Mouse (Mus musculus): Measurements from ENCODE around the gene Meis2. TPM values are rescaled to one million over a fixed set of nuclear protein-coding genes. Genes with fewer than 3 reads are reported as not detected.

Gene Meis2
- polyA plus RNA-seq (2015; fragmentation: Nextera tagmentation; extraction: Ambion mirVana): 30.1 and 32.0 TPM in 2 replicates

- peak within 1 kb of the TSS; percentile 90 for H3K4me2 ChIP-seq
- H3K36me3 ChIP-seq: 0 out of 2 replicates have a peak, but pooled peaks cover 5% of the 10 kb centered on the region
- ATAC-seq (ENCODE audit: extremely low read depth, insufficient number of reproducible peaks, low FRiP score, low TSS enrichment): peak; percentile 74
- under 1% methylated on average over 25 of the region's 37 CpGs for WGBS
- H3K27me3 ChIP-seq (replicated peaks): no peaks in the 10 kb centered on the region
- peaks cover 18% of the 10 kb centered on the region for H3K4me1 ChIP-seq
- peak within 1 kb of the TSS; percentile 92 for H3K4me3 ChIP-seq
- no peaks in the 10 kb centered on the region for H3K9me3 ChIP-seq
- peak within 1 kb of the TSS; percentile 100 for H3K9ac ChIP-seq
- H3K27ac ChIP-seq (replicated peaks): peak within 1 kb of the TSS; percentile 98
Observed at GRCm38 (mm10) chr2:116065570-116066005, at the start of gene Meis2. Gene Meis2, minus strand, starts transcription at chr2:116065839.

DNA sequence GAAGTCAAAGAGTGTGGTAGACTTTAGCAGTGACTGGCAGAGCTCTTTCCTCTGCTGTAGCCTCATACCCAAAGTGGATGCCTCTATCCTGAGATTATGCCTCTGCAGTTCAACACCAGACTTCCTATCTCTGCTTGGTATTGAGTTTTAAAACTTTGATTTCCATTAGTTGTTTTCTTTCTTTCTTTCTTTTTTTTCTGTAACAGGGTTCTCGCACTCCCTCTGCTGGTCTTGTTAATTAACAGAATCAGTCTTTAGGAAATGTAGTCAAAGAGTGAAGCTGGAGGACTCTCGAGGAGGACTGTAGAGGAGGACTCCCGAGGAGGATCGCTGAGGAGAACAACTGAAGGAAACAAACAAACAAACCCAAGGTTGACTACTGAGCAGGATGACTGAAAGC is 40.6 kb upstream of the Meis2 start:
- WGBS: 42% methylated on average over 4 of the region's 4 CpGs

DNA sequence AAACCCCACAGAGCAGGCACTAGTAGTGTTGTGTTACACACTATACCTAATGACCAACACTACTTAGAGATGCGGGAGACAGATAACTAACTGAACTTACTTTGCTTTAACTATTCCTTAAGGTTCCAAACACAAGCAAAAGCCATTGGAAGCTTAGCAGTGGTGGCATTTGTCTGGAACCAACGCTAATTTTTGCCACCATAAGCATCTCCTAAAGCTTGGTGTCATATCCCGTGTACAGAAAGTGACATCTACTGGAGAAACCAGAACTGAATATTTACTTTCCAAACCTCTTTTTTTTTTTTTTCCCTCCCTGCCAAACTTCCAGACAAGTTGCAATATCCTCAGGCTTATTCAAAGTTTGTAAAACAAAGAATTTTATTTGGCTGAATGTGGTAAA is 39.5 kb upstream of the Meis2 start:
- Histone ChIP-seq H3K9ac (no peak overlapping the region), H3K27me3 (replicated peaks) (no peaks in the 10 kb centered on the region), H3K36me3 (no peaks in the 10 kb centered on the region), H3K9me3 (no peaks in the 10 kb centered on the region), H3K4me2 (no peak overlapping the region), H3K27ac (replicated peaks) (no peak overlapping the region), H3K4me3 (no peak overlapping the region), H3K4me1 (no peaks in the 10 kb centered on the region; the same call in 1 of the 2 replicates)
- WGBS: 53% methylated on average over 3 of the region's 3 CpGs
- ATAC-seq (ENCODE audit: extremely low read depth, insufficient number of reproducible peaks, low FRiP score, low TSS enrichment): no peak

More for the DNA sequence above, 40.6 kb upstream of the Meis2 start:
- no peak for ATAC-seq (ENCODE audit: extremely low read depth, insufficient number of reproducible peaks, low FRiP score, low TSS enrichment)
- Histone ChIP-seq H3K4me1 (no peaks in the 10 kb centered on the region; the same call in 1 of the 2 replicates), H3K9ac (no peak overlapping the region), H3K27ac (replicated peaks) (no peak overlapping the region), H3K4me2 (no peak overlapping the region), H3K4me3 (no peak overlapping the region), H3K9me3 (no peaks in the 10 kb centered on the region), H3K27me3 (replicated peaks) (no peaks in the 10 kb centered on the region), H3K36me3 (no peaks in the 10 kb centered on the region)

DNA sequence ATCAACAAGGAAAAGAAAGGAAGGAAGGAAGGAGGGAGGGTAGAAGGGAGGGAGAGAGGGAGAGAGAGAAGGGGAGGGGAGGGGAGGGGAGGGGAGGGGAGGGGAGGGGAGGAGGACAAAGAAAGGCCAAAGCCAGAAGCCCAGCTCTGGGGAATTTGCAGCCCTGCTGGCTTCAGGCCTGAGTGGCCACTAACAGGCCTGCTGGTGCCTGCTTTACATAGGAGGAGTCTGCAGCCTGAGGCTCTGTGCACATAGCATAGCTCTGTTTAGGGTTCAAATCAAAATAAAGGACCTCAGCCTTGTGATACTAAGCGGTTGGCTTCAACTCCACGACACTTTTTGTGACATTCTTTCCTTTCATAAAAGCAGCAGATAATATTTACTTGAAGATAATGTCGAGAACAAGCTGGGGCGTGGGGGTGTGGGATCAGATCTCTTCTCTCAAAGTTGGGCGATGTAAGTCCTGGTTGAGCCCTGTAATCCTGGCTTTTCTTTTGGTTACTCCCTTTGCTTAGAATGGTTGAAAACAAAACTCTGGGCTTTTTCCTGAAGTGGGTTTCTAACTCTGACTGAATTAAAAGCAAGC is 37.9 kb upstream of the Meis2 start:
- H3K4me3 ChIP-seq: no peak overlapping the region
- 45% methylated on average over 5 of the region's 5 CpGs for WGBS
- ATAC-seq (ENCODE audit: extremely low read depth, insufficient number of reproducible peaks, low FRiP score, low TSS enrichment): no peak
- H3K36me3 ChIP-seq: no peaks in the 10 kb centered on the region
- no peak overlapping the region for H3K27ac ChIP-seq (replicated peaks)
- no peaks in the 10 kb centered on the region for H3K9me3 ChIP-seq
- H3K4me2 ChIP-seq: no peak overlapping the region
- H3K27me3 ChIP-seq (replicated peaks): no peaks in the 10 kb centered on the region
- no peaks in the 10 kb centered on the region; the same call in 1 of the 2 replicates for H3K4me1 ChIP-seq
- H3K9ac ChIP-seq: no peak overlapping the region

DNA sequence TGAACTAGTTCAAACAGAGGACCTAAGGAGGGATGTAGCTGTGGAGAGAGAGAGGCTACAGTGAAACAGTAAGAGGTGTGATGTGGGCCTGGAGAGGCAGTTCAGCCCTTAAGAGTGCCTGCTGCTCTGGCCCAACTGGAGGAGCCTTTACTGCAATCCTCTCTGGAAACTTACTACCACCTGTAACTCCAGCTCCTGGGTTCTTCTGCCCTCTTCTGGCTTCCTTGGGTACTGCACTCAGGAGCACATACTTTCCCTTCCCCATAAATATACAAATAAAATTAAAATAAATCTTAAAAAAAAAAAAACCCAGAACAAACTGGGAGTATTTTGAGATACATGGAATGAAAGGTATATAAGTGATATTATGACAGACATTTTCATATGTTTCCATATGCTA is 35.6 kb upstream of the Meis2 start:
- no peak for ATAC-seq (ENCODE audit: extremely low read depth, insufficient number of reproducible peaks, low FRiP score, low TSS enrichment)
- Histone ChIP-seq H3K27ac (replicated peaks) (no peak overlapping the region), H3K9me3 (no peaks in the 10 kb centered on the region), H3K27me3 (replicated peaks) (no peaks in the 10 kb centered on the region), H3K4me3 (no peak overlapping the region), H3K4me2 (no peak overlapping the region), H3K4me1 (peaks cover 7% of the 10 kb centered on the region), H3K9ac (no peak overlapping the region), H3K36me3 (no peaks in the 10 kb centered on the region)

DNA sequence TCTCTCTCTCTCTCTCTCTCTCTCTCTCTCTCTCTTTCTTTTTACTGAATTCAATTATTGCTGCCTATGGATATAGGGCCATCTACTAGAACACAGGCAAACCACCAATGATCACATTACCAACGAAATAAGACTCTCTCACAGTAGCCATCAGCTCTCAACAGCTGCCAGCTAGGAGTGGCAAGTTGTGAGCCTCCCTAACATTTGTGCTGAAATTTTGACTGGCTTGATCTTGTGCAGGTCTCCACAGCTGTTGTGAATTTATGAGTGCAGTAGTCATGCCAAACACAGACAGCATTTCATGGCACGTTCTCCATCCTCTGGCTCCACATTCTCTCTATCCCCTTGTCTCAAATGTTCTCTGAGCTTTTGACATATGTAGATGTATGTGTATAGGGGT is 15.3 kb upstream of the Meis2 start:
- no peak for ATAC-seq (ENCODE audit: extremely low read depth, insufficient number of reproducible peaks, low FRiP score, low TSS enrichment)
- H3K27me3 ChIP-seq (replicated peaks): no peaks in the 10 kb centered on the region
- no peak overlapping the region for H3K27ac ChIP-seq (replicated peaks)
- 0 out of 2 replicates have a peak, but pooled peaks cover 3% of the 10 kb centered on the region for H3K36me3 ChIP-seq
- H3K4me1 ChIP-seq: no peaks in the 10 kb centered on the region
- no peak overlapping the region for H3K4me3 ChIP-seq
- WGBS: 66% methylated on average over 2 of the region's 2 CpGs
- no peak overlapping the region for H3K4me2 ChIP-seq
- no peak overlapping the region for H3K9ac ChIP-seq
- peaks cover 16% of the 10 kb centered on the region; the same call in 1 of the 2 replicates for H3K9me3 ChIP-seq

GRCm38 (mm10) chr2:116078841-116079240 is 13.2 kb upstream of the Meis2 start:
- H3K36me3 ChIP-seq: 0 out of 2 replicates have a peak, but pooled peaks cover 3% of the 10 kb centered on the region
- no peak overlapping the region for H3K9ac ChIP-seq
- H3K9me3 ChIP-seq: peaks cover 16% of the 10 kb centered on the region; the same call in 1 of the 2 replicates
- H3K4me3 ChIP-seq: no peak overlapping the region
- peaks cover 7% of the 10 kb centered on the region; the same call in 1 of the 2 replicates for H3K4me1 ChIP-seq
- WGBS: 66% methylated on average over 2 of the region's 2 CpGs
- ATAC-seq (ENCODE audit: extremely low read depth, insufficient number of reproducible peaks, low FRiP score, low TSS enrichment): no peak
- no peak overlapping the region for H3K27ac ChIP-seq (replicated peaks)
- no peaks in the 10 kb centered on the region; the same call in 1 of the 2 replicates for H3K27me3 ChIP-seq (replicated peaks)
- no peak overlapping the region for H3K4me2 ChIP-seq

GRCm38 (mm10) chr2:116077716-116078115 is 12.1 kb upstream of the Meis2 start:
- Histone ChIP-seq H3K9ac (no peak overlapping the region), H3K27ac (replicated peaks) (no peak overlapping the region), H3K27me3 (replicated peaks) (no peaks in the 10 kb centered on the region; the same call in 1 of the 2 replicates), H3K4me3 (no peak overlapping the region), H3K36me3 (no peaks in the 10 kb centered on the region), H3K4me1 (peaks cover 10% of the 10 kb centered on the region), H3K9me3 (peaks cover 11% of the 10 kb centered on the region; the same call in 1 of the 2 replicates), H3K4me2 (no peak overlapping the region)
- 51% methylated on average over 3 of the region's 3 CpGs for WGBS
- no peak for ATAC-seq (ENCODE audit: extremely low read depth, insufficient number of reproducible peaks, low FRiP score, low TSS enrichment)

- Histone ChIP-seq H3K27ac (replicated peaks) (no peak overlapping the region), H3K9ac (no peak overlapping the region), H3K4me3 (no peak overlapping the region), H3K4me2 (peak overlapping the region; percentile 86; the same call in 1 of the 2 replicates), H3K9me3 (peaks cover 7% of the 10 kb centered on the region; the same call in 1 of the 2 replicates), H3K27me3 (replicated peaks) (no peaks in the 10 kb centered on the region; the same call in 1 of the 2 replicates), H3K36me3 (no peaks in the 10 kb centered on the region), H3K4me1 (peaks cover 18% of the 10 kb centered on the region)
- no peak for ATAC-seq (ENCODE audit: extremely low read depth, insufficient number of reproducible peaks, low FRiP score, low TSS enrichment)
Observed at GRCm38 (mm10) chr2:116076752-116077480, 11.3 kb upstream of the Meis2 start.

GRCm38 (mm10) chr2:116075902-116076301 is 10.3 kb upstream of the Meis2 start:
- WGBS: 1% methylated on average over 23 of the region's 23 CpGs

GRCm38 (mm10) chr2:116075477-116075876 is 9.8 kb upstream of the Meis2 start:
- Histone ChIP-seq H3K36me3 (no peaks in the 10 kb centered on the region), H3K4me3 (peak overlapping the region; percentile 58), H3K4me2 (peak overlapping the region; percentile 86), H3K9me3 (no peaks in the 10 kb centered on the region), H3K27me3 (replicated peaks) (no peaks in the 10 kb centered on the region; the same call in 1 of the 2 replicates), H3K4me1 (peaks cover 26% of the 10 kb centered on the region), H3K27ac (replicated peaks) (peak overlapping the region; percentile 78), H3K9ac (peak overlapping the region; percentile 76)
- ATAC-seq (ENCODE audit: extremely low read depth, insufficient number of reproducible peaks, low FRiP score, low TSS enrichment): no peak
- under 1% methylated on average over 20 of the region's 20 CpGs for WGBS

More at GRCm38 (mm10) chr2:116075902-116076301, 10.3 kb upstream of the Meis2 start:
- peak overlapping the region; percentile 86 for H3K4me2 ChIP-seq
- H3K4me1 ChIP-seq: peaks cover 22% of the 10 kb centered on the region
- peak overlapping the region; percentile 78 for H3K27ac ChIP-seq (replicated peaks)
- ATAC-seq (ENCODE audit: extremely low read depth, insufficient number of reproducible peaks, low FRiP score, low TSS enrichment): peak; percentile 67; the same call in 1 of the 2 replicates
- H3K27me3 ChIP-seq (replicated peaks): no peaks in the 10 kb centered on the region; the same call in 1 of the 2 replicates
- peak overlapping the region; percentile 76 for H3K9ac ChIP-seq
- H3K9me3 ChIP-seq: no peaks in the 10 kb centered on the region
- H3K4me3 ChIP-seq: peak overlapping the region; percentile 58
- H3K36me3 ChIP-seq: no peaks in the 10 kb centered on the region
